Mouse (Mus musculus): ENCODE measurements around the gene Ttc28. TPM values are rescaled to one million over a fixed set of nuclear protein-coding genes. Genes with fewer than 3 reads are reported as not detected.

Ttc28 gene
- total and polyA plus RNA-seq, 3 experiments = 0.21 to 0.89 (median 0.28) TPM

GRCm38 (mm10) chr5:110900331-110900730 is 20.7 kb downstream of the Ttc28 start:
- Histone ChIP-seq H3K27ac (ENCODE audit: insufficient read depth, low read depth) (no peak overlapping the region), H3K36me3 (replicated peaks in 1 of 2; ENCODE audit: control insufficient read depth in 1 of 2, insufficient read depth in 1 of 2, low read length in 1 of 2) (peaks cover 3 to 4% of the 10 kb centered on the region in 2 experiments), H3K4me3 (replicated peaks in 1 of 3; ENCODE audit: low read depth in 2 of 3, low read length in 2 of 3, poor library complexity in 1 of 3) (no peak overlapping the region), H3K4me2 (ENCODE audit: insufficient read depth, low read depth, poor library complexity, severe bottlenecking) (no peak overlapping the region), H3K9ac (ENCODE audit: insufficient read depth, low read depth) (no peak overlapping the region), H3K9me3 (replicated peaks; ENCODE audit: low read length) (no peaks in the 10 kb centered on the region), H3K79me2 (replicated peaks; ENCODE audit: control insufficient read depth, extremely low read depth, insufficient read depth, poor library complexity, severe bottlenecking) (no peaks in the 10 kb centered on the region), H3K4me1 (ENCODE audit: control insufficient read depth in 1 of 2, insufficient read depth in 2 of 2) (peaks cover 0 to 3% of the 10 kb centered on the region in 2 experiments; a peak in 1 of 4 replicates), H3K27me3 (replicated peaks) (no peaks in the 10 kb centered on the region)
- no peak for DNase-seq (ENCODE audit: extremely low read depth)
- in situ Hi-C loops (cut with MboI; ENCODE audit: low pct_ligation_motif_present, low pct_unique_long_range_greater_than_20kb, low sequenced_read_pairs) (no loop called here), dilution Hi-C loops (cut with MboI; ENCODE audit: extremely low pct_ligation_motif_present, extremely low pct_unique_long_range_greater_than_20kb, low sequenced_read_pairs) (no loop called here)
- no peak for TF ChIP-seq ZKSCAN1 (IDR thresholded peaks at IDR 0.05; ENCODE audit: borderline replicate concordance, low read depth, low read length)
- no peak for TF ChIP-seq CTCF (conservative IDR thresholded peaks at IDR 0.05 in 1 of 2, IDR thresholded peaks at IDR 0.05 in 1 of 2; ENCODE audit: low read depth in 2 of 2, low read length in 2 of 2)
- no peak for TF ChIP-seq IRF4 (IDR thresholded peaks at IDR 0.05; ENCODE audit: low read depth, low read length)
- no peak for TF ChIP-seq EP300 (IDR thresholded peaks at IDR 0.05; ENCODE audit: low read length)
- TF ChIP-seq HCFC1 (IDR thresholded peaks at IDR 0.05; ENCODE audit: low read depth, low read length) = no peak
- TF ChIP-seq TCF12 (IDR thresholded peaks at IDR 0.05; ENCODE audit: low read depth, low read length) = no peak
- no peak for TF ChIP-seq NRF1 (IDR thresholded peaks at IDR 0.05; ENCODE audit: low read depth, low read length)
- no peak for TF ChIP-seq NELFE (IDR thresholded peaks at IDR 0.05; ENCODE audit: low read depth, low read length)

- no peak for DNase-seq (ENCODE audit: extremely low read depth)
- Histone ChIP-seq H3K27me3 (replicated peaks) (no peaks in the 10 kb centered on the region), H3K27ac (ENCODE audit: insufficient read depth, low read depth) (no peak overlapping the region; the same call in 1 of the 2 replicates), H3K36me3 (replicated peaks in 1 of 2; ENCODE audit: control insufficient read depth in 1 of 2, insufficient read depth in 1 of 2, low read length in 1 of 2) (peaks cover 0 to 6% of the 10 kb centered on the region in 2 experiments), H3K4me3 (replicated peaks in 1 of 3; ENCODE audit: low read depth in 2 of 3, low read length in 2 of 3, poor library complexity in 1 of 3) (peak overlapping the region in 1 of 3 experiments; percentile 0), H3K79me2 (replicated peaks; ENCODE audit: control insufficient read depth, extremely low read depth, insufficient read depth, poor library complexity, severe bottlenecking) (no peaks in the 10 kb centered on the region), H3K4me1 (ENCODE audit: control insufficient read depth in 1 of 2, insufficient read depth in 2 of 2) (peaks cover 0 to 4% of the 10 kb centered on the region in 2 experiments; a peak in 2 of 4 replicates), H3K9me3 (replicated peaks; ENCODE audit: low read length) (no peaks in the 10 kb centered on the region), H3K4me2 (ENCODE audit: insufficient read depth, low read depth, poor library complexity, severe bottlenecking) (no peak overlapping the region), H3K9ac (ENCODE audit: insufficient read depth, low read depth) (no peak overlapping the region)
- dilution Hi-C loops (cut with MboI; ENCODE audit: extremely low pct_ligation_motif_present, extremely low pct_unique_long_range_greater_than_20kb, low sequenced_read_pairs) (no loop called here), in situ Hi-C loops (cut with MboI; ENCODE audit: low pct_ligation_motif_present, low pct_unique_long_range_greater_than_20kb, low sequenced_read_pairs) (no loop called here)
- TF ChIP-seq MAX (IDR thresholded peaks at IDR 0.05; ENCODE audit: low read length) (no peak), PAX5 (IDR thresholded peaks at IDR 0.05; ENCODE audit: low read length) (0 out of 2 replicates have a peak, but pooled peaks have one; percentile 14)
Measured at GRCm38 (mm10) chr5:110906708-110907107, 27.1 kb downstream of the Ttc28 start.

GRCm38 (mm10) chr5:110908879-110909278 is 29.3 kb downstream of the Ttc28 start:
- H3K4me1 ChIP-seq (ENCODE audit: control insufficient read depth in 1 of 2, insufficient read depth in 2 of 2) = peaks cover 0 to 4% of the 10 kb centered on the region in 2 experiments; a peak in 2 of 4 replicates
- H3K9ac ChIP-seq (ENCODE audit: insufficient read depth, low read depth) = no peak overlapping the region
- H3K9me3 ChIP-seq (replicated peaks; ENCODE audit: low read length) = no peaks in the 10 kb centered on the region
- no peaks in the 10 kb centered on the region for H3K79me2 ChIP-seq (replicated peaks; ENCODE audit: control insufficient read depth, extremely low read depth, insufficient read depth, poor library complexity, severe bottlenecking)
- in situ Hi-C loops (cut with MboI; ENCODE audit: low pct_ligation_motif_present, low pct_unique_long_range_greater_than_20kb, low sequenced_read_pairs) = no loop called here
- peaks cover 0 to 6% of the 10 kb centered on the region in 2 experiments for H3K36me3 ChIP-seq (replicated peaks in 1 of 2; ENCODE audit: control insufficient read depth in 1 of 2, insufficient read depth in 1 of 2, low read length in 1 of 2)
- TF ChIP-seq TBP (conservative IDR thresholded peaks at IDR 0.05; ENCODE audit: low read depth, low read length) = no peak
- TF ChIP-seq CTCF (conservative IDR thresholded peaks at IDR 0.05 in 1 of 2, IDR thresholded peaks at IDR 0.05 in 1 of 2; ENCODE audit: low read depth in 2 of 2, low read length in 2 of 2) = 0 out of 4 replicates have a peak, but pooled peaks of 1 of the 2 experiments have one; percentile 5
- no peaks in the 10 kb centered on the region for H3K27me3 ChIP-seq (replicated peaks)
- dilution Hi-C loops (cut with MboI; ENCODE audit: extremely low pct_ligation_motif_present, extremely low pct_unique_long_range_greater_than_20kb, low sequenced_read_pairs) = no loop called here
- no peak overlapping the region for H3K4me3 ChIP-seq (replicated peaks in 1 of 3; ENCODE audit: low read depth in 2 of 3, low read length in 2 of 3, poor library complexity in 1 of 3)
- no peak overlapping the region for H3K27ac ChIP-seq (ENCODE audit: insufficient read depth, low read depth)
- no peak overlapping the region for H3K4me2 ChIP-seq (ENCODE audit: insufficient read depth, low read depth, poor library complexity, severe bottlenecking)
- no peak for DNase-seq (ENCODE audit: extremely low read depth)

All from CH12.LX (cell line).